Comparison of ENCODE assay signal across 7 mouse cellular contexts in the genomic region with DNA sequence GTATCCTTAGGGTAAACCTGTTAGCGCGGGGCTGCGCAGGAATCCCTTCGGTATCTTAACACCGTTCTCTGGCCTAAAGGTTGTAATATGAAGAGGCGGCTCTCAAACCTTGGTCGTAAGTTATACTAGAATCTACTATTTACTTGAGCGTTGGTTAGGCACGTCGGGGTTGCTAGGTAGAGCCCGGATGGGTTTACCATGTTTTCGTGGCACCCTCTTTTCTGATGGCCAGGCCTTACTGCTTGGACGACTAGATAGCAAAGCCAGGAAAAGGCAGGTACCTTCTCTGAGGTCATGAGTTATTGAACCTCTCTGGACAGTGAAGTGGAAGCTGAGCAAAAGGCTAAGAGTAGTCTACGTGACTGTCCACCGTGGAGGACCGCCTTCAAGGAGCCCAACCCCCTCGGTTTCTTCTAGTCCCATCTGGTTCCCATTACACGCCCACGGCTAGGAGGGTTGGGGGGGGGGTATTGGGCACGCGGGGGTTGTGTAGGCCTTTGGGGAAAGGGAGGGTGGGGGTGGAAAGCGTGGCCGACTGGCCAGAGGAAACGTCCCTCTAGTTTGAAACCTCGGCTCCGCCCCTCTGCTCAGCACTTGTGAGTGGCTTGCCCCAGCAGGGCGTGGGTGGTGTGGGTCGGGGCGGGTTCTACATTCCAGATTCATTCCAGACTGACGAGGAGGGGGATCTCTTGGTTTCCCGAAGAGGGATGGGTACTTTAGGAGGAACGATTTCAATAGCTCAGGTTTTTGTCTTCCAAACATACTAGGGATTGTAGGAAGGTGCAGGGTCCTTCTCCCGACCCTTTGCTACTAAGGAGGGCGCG. TPM values are rescaled to one million over a fixed set of nuclear protein-coding genes. Genes with fewer than 3 reads are reported as not detected.
DNase-seq lines count a peak whose midpoint lies in the region; ATAC-seq lines count a peak whose summit lies in the region.

No protein-coding gene starts in this region.

- peak; percentile 56 for ATAC-seq in intestine, embryonic 14.5 days (replicated peaks; ENCODE audit: low FRiP score, low TSS enrichment, low read depth)
- ATAC-seq in limb, embryonic 12.5 days (ENCODE audit: insufficient number of reproducible peaks, insufficient read depth, low FRiP score, low TSS enrichment, low read depth) = peak; percentile 72
- ATAC-seq in midbrain, embryonic 13.5 days = no peak

- DNase-seq in adipocyte (ENCODE audit: low spot score) = peak; percentile 97
- DNase-seq in embryo, embryonic 10 days (ENCODE audit: low spot score) = peak; percentile 84
- peak; percentile 74 to 90 for DNase-seq in gastrocnemius, postnatal 36 days
- no peak for DNase-seq in intestine, embryonic 14.5 days (ENCODE audit: low spot score)
- DNase-seq in spleen, adult 12 weeks (ENCODE audit: low spot score) = peak; percentile 45

- H3K27ac ChIP-seq in intestine, embryonic 14.5 days (ENCODE audit: low read depth) = peak overlapping the region; percentile 93
- peak overlapping the region; percentile 100 for H3K27ac ChIP-seq in limb, embryonic 12.5 days
- H3K27ac ChIP-seq in midbrain, embryonic 13.5 days = no peak overlapping the region

- peaks cover 60% of the 10 kb centered on the region for H3K4me1 ChIP-seq in intestine, embryonic 14.5 days (replicated peaks; ENCODE audit: control insufficient read depth, insufficient read depth, low read length)
- H3K4me1 ChIP-seq in limb, embryonic 12.5 days (replicated peaks) = peaks cover 54% of the 10 kb centered on the region
- H3K4me1 ChIP-seq in midbrain, embryonic 13.5 days (replicated peaks) = peaks cover 52% of the 10 kb centered on the region

- H3K9me3 ChIP-seq in intestine, embryonic 14.5 days (ENCODE audit: control insufficient read depth, low read length) = no peaks in the 10 kb centered on the region
- no peaks in the 10 kb centered on the region for H3K9me3 ChIP-seq in limb, embryonic 12.5 days
- H3K9me3 ChIP-seq in midbrain, embryonic 13.5 days = no peaks in the 10 kb centered on the region

- H3K9ac ChIP-seq in intestine, embryonic 14.5 days (ENCODE audit: low read length) = peak overlapping the region; percentile 55
- H3K9ac ChIP-seq in limb, embryonic 12.5 days (replicated peaks) = peak overlapping the region; percentile 92
- peak overlapping the region; percentile 70 for H3K9ac ChIP-seq in midbrain, embryonic 13.5 days (replicated peaks)

- H3K4me2 ChIP-seq in intestine, embryonic 14.5 days (ENCODE audit: low read length) = peak overlapping the region; percentile 85
- peak overlapping the region; percentile 88 for H3K4me2 ChIP-seq in limb, embryonic 12.5 days
- H3K4me2 ChIP-seq in midbrain, embryonic 13.5 days (replicated peaks) = peak overlapping the region; percentile 90

- peaks cover 4% of the 10 kb centered on the region; the same call in 1 of the 2 replicates for H3K27me3 ChIP-seq in intestine, embryonic 14.5 days (replicated peaks; ENCODE audit: control insufficient read depth, insufficient read depth, low read length)
- H3K27me3 ChIP-seq in limb, embryonic 12.5 days = no peaks in the 10 kb centered on the region
- peaks cover 77% of the 10 kb centered on the region for H3K27me3 ChIP-seq in midbrain, embryonic 13.5 days

- WGBS in intestine, embryonic 14.5 days = 1% methylated on average over 35 of the region's 35 CpGs
- WGBS in limb, embryonic 12.5 days = under 1% methylated on average over 35 of the region's 35 CpGs
- 3% methylated on average over 35 of the region's 35 CpGs for WGBS in midbrain, embryonic 13.5 days

- H3K4me3 ChIP-seq in intestine, embryonic 14.5 days (ENCODE audit: low read depth, low read length) = peak overlapping the region; percentile 66
- peak overlapping the region; percentile 80 for H3K4me3 ChIP-seq in limb, embryonic 12.5 days (replicated peaks)
- peak overlapping the region; percentile 59 for H3K4me3 ChIP-seq in midbrain, embryonic 13.5 days (replicated peaks)

- peaks cover 13% of the 10 kb centered on the region; the same call in 1 of the 2 replicates for H3K36me3 ChIP-seq in intestine, embryonic 14.5 days (ENCODE audit: control insufficient read depth, insufficient read depth, low read length)
- peaks cover 25% of the 10 kb centered on the region for H3K36me3 ChIP-seq in limb, embryonic 12.5 days
- H3K36me3 ChIP-seq in midbrain, embryonic 13.5 days = no peaks in the 10 kb centered on the region

- intact Hi-C loops in gastrocnemius, postnatal 36 days (cut with DNase I) = no loop called here

RNA-seq across cellular contexts. Expression of gene Nemp1, which starts 0.8 kb away (rescaled TPM):
- 1 to 10 TPM; 1.9 to 2.1 TPM for total RNA-seq in gastrocnemius, postnatal 36 days (2021)
- 8.8 and 8.9 TPM in 2 replicates for polyA plus RNA-seq in intestine, embryonic 14.5 days (2014; fragmentation: Nextera tagmentation; extraction: Ambion mirVana)
- 12.6 and 13.5 TPM in 2 replicates for polyA plus RNA-seq in limb, embryonic 12.5 days (2016; fragmentation: Nextera tagmentation; extraction: Ambion mirVana)
- polyA plus RNA-seq in midbrain, embryonic 13.5 days (2015; fragmentation: Nextera tagmentation; extraction: Ambion mirVana) = 4.6 and 4.8 TPM in 2 replicates

RNA-seq across cellular contexts. Expression of gene Nab2, which starts 0.9 kb away (rescaled TPM):
- 1 to 10 TPM; 2.3 to 4.4 TPM for total RNA-seq in gastrocnemius, postnatal 36 days (2021)
- 7.4 and 7.5 TPM in 2 replicates for polyA plus RNA-seq in intestine, embryonic 14.5 days (2014; fragmentation: Nextera tagmentation; extraction: Ambion mirVana)
- polyA plus RNA-seq in limb, embryonic 12.5 days (2016; fragmentation: Nextera tagmentation; extraction: Ambion mirVana) = 15.3 and 19.1 TPM in 2 replicates
- 1.2 and 1.8 TPM in 2 replicates for polyA plus RNA-seq in midbrain, embryonic 13.5 days (2015; fragmentation: Nextera tagmentation; extraction: Ambion mirVana)

RNA-seq across cellular contexts. Expression of gene Stat6, which starts 24.7 kb away (rescaled TPM):
- total RNA-seq in gastrocnemius, postnatal 36 days (2021) = 10 to 100 TPM; 15.4 to 15.5 TPM
- 28.5 and 29.4 TPM in 2 replicates for polyA plus RNA-seq in intestine, embryonic 14.5 days (2014; fragmentation: Nextera tagmentation; extraction: Ambion mirVana)
- polyA plus RNA-seq in limb, embryonic 12.5 days (2016; fragmentation: Nextera tagmentation; extraction: Ambion mirVana) = 8.7 and 12.1 TPM in 2 replicates
- 3.8 and 4.3 TPM in 2 replicates for polyA plus RNA-seq in midbrain, embryonic 13.5 days (2015; fragmentation: Nextera tagmentation; extraction: Ambion mirVana)

RNA-seq across cellular contexts. Expression of gene Myo1a, which starts 37.5 kb away (rescaled TPM):
- under 1 TPM; 0.15 to 0.18 TPM for total RNA-seq in gastrocnemius, postnatal 36 days (2021)
- polyA plus RNA-seq in intestine, embryonic 14.5 days (2014; fragmentation: Nextera tagmentation; extraction: Ambion mirVana) = 11.5 and 15.3 TPM in 2 replicates
- polyA plus RNA-seq in limb, embryonic 12.5 days (2016; fragmentation: Nextera tagmentation; extraction: Ambion mirVana) = 0.33 and 0.59 TPM in 2 replicates
- 0.28 and 0.53 TPM in 2 replicates for polyA plus RNA-seq in midbrain, embryonic 13.5 days (2015; fragmentation: Nextera tagmentation; extraction: Ambion mirVana)

RNA-seq across cellular contexts. Expression of gene Lrp1, which starts 46.5 kb away (rescaled TPM):
- 10 to 100 TPM; 48.6 to 49.1 TPM for total RNA-seq in gastrocnemius, postnatal 36 days (2021)
- polyA plus RNA-seq in intestine, embryonic 14.5 days (2014; fragmentation: Nextera tagmentation; extraction: Ambion mirVana) = 92.1 and 96.6 TPM in 2 replicates
- polyA plus RNA-seq in limb, embryonic 12.5 days (2016; fragmentation: Nextera tagmentation; extraction: Ambion mirVana) = 87.6 and 94.7 TPM in 2 replicates
- polyA plus RNA-seq in midbrain, embryonic 13.5 days (2015; fragmentation: Nextera tagmentation; extraction: Ambion mirVana) = 98.2 and 99.4 TPM in 2 replicates
